Mouse (Mus musculus) liver (tissue): Measurements from ENCODE around the gene Terf2ip.

Experiments used
- DNase-seq: peaks from one replicate; pipeline ENCODE4 v3.0.0-alpha.2; 2020; ENCODE audit warnings: mixed read lengths

Terf2ip gene

DNA sequence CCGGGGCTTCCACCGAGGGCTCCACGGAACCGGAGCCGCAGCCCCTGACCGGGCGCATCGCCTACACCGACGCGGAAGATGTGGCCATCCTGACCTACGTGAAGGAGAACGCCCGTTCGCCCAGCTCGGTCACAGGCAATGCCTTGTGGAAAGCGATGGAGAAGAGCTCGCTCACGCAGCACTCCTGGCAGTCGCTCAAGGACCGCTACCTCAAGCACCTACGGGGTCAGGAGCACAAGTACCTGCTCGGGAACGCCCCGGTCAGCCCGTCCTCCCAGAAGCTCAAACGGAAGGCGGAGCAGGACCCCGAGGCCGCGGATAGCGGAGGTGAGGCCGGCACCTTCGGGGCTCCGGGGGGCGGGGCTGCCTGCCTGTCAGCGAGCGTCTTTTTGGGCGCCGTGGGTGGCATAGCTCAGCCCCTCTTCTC lies 631 bp downstream of the Terf2ip start:
- DNase-seq = peak; percentile 73

DNA sequence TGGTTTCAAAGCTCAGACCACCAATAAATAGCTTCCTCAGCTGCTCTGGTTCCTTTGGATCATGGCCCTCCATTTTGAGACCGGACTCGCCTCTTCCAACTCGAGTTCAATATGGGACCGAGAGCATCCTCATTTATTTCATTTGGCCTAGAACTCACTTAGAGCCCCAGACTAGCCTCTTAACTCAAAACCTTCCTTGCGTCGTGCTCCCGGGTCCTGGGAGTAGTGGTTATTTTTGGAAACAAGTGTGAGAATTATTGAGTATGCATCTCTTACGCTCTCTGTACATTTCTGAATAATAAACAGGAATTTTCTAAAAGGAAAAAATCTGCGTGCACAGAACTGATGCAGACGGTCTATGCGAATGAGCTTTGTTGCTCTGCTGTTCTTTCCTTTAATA lies 3.7 kb downstream of the Terf2ip start, which contains the start of gene Gm6793:
Gm6793 (minus strand) TSS at position 101 of the 400 bp plus-strand sequence.
- DNase-seq = no peak

DNA sequence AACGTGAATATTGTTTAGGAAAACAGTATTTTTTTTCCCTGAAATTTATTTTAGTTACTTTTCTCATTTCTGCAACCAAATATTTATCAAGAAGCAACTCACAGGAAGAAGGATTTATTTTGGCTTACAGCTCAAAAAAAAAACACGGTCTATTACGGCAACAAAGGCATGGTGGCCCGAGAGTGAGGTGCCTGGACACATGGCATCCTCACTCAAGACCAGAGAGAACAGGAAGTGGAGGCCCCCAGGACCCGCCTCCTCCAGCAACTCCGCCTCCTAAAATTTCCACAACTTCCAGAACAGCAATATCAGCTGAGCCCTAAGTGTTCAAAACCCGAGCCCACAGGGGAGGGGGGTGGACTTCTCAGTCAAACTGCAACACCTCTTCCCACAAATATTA lies 18.3 kb downstream of the Terf2ip start:
- no peak for DNase-seq

DNA sequence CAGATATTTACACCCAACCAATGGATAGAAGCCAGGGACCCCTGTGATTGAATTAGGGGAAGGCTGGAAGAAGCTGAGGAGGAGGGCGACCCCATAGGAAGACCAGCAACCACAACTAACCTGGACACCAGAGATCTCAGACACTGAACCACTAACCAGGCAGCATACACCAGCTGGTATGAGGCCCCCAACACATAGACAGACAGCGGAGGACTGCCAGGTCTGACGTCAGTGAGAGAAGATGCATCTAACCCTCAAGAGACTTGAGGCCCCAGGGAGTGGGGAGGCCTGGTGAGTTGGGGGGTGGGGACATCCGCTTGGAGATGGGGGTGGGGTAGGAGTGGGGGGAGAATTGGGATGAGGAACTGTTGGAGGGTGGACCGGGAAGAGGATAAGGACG lies 19.5 kb downstream of the Terf2ip start:
- DNase-seq = no peak

DNA sequence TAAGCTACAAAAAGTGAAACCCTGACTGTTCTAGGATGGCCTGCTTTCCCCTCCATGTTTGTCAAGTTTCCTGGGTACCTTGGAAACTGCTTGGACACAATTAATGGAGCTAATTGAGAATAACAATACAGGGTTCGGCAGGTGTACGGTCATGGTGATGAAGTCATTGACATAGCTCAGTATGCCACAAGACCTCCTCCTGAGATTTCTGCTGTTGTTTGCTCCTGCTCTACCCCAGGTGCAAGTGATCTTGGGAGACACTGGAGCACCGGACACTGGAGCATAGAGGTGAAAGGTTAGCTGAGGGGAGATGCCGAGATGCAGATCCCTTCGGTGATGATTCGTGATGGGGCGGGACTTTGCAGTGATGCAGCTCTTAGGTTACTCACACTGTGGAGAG lies 21.9 kb downstream of the Terf2ip start:
- DNase-seq = no peak

DNA sequence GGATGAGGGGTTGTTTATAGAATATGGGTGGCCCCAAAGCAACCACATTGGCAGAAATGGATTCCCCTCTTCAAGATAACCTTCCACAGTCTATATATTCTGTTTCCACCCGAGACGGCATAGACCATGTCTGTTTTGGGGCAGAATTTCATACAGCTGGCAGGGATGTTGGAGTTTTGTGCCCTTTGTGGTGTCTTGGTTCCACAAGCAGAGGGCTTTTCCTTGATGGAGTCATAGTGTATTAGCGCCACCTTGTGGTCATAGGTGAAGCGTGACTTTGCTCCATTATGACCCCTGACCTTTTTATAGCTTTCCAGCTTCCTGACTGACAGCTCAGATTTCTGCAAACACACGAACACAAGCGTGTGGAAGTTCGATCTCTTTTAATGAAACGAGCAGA lies 23.4 kb downstream of the Terf2ip start:
- peak; percentile 43 for DNase-seq

DNA sequence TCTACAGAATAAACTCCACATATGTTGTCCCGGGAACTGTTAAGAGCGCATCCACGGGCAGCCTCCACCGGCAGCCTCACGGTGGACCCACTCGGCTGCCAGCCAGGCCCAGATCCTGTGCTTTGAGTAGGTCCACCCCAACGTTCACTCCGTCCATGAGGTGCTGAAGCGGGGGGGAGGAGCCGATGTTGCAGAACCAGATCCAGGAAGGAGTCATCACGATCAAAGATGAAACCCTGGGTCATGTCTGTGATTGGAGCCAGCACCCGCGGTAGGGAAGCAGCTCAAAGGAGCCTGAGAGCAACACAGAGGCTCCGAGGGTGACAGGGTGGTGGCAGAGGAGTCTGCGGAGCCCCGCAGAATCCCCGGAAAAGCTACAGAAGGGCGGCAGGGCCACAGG lies 26.3 kb downstream of the Terf2ip start:
- no peak for DNase-seq

DNA sequence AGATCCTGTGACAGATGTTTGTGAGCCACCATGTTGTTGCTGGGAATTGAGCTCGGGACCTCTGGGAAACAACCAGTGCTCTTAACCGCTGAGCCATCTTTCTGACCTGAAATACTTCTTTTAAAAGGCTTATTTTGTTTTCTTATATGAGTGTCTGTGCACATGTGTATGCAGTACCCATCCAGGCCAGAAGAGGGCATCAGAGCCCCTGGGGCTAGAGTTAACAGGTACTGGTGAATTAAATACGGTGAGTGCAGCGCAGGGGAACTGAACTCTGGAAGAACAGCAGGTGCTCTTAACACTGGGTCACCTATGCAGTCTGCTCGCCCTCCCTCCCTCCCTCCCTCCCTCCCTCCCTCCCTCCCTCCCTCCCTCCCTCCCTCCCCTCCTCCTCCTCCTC lies 34.0 kb downstream of the Terf2ip start:
- DNase-seq = peak; percentile 17

DNA sequence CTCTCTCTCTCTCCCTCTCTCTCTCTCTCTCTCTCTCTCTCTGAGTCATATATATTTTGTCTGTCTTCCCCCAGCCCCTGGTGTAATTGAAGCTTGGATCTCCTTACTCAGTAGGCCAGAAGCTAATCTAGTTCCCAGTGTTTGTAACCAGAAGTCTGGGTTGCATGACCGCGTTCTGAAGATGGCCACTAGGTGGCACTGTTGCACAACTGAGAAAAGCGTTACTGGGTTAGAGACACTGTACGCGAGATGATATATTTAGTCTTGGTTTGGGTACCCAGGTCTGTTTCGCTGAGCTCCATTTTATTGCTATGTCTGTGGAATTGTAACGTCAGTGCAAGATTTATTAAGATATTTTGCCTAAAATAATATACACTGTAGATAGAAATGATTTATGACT lies 34.7 kb downstream of the Terf2ip start:
- peak; percentile 75 for DNase-seq

DNA sequence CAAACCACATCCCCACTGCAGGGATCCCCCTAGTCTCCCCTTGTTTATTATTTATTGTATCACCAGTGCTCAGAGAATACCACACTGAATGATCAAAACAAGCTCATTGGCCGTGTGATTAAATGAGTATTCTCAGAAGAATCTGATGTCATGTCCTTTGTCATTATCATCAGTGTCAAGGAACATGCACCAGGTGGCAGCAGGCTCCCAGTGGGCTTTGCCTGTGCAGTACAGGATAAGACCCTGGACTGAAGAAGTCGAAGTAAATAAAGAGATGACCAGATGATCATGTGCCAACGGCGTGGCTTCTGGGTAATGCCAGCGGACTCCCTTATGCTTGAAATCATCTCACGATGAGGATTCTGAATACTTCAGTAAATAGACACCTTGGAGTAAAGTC lies 37.1 kb downstream of the Terf2ip start:
- no peak for DNase-seq

DNA sequence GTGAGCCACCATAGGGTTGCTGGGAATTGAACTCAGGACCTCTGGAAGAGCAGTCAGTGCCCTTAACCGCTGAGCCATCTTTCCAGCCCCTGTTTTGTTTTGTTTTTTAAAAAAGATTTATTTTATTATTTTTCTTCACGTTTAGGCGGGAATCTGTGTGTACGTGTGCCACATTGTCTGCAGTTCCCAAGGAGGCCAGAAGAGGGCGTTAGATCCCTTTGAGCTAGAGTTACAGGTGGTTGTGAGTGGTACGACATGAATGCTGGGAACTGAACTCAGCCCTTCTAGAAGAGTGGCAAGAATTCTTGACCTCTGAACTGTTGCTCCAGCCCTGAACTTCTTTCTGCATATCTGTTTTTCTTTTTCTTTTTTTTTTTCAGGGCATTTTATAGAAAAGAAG lies 38.8 kb downstream of the Terf2ip start:
- DNase-seq = no peak

DNA sequence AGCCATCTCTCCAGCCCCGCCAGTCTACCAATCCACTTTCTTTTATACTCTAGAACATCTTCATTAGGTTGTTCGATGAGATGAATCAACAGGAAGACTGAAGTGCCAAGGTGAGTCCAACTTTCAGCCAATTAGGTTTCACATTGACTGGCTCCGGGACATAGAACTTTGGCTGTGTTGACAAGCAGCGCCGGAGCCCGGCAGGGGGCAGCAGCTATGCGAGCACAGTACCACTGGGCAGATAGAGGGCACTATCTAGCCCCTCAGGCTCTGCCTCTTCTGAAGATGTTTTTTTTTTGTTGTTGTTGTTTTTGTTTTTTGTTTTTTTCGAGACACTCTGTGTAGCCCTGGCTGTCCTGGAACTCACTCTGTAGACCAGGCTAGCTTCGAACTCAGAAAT lies 40.3 kb downstream of the Terf2ip start:
- DNase-seq = no peak

DNA sequence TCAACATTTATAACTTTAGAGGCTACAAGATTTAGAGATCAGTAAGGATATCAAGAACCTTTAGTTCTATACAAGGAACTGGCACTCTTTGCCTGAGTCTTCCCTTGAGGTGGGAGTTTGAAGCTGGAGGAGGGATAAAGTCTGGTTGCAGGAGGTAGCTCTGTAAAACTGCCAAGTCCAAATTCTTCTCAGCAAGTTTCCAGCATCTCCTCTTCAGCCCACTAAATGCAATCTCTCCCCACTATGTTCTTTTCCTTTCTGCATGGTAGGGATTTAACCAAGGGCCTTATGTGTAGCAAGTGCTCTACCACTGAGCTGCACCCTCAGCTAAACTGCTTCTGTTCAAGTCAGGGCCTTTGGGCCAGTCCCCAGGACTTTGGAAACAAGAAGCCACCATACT lies 43.3 kb downstream of the Terf2ip start:
- no peak for DNase-seq

DNA sequence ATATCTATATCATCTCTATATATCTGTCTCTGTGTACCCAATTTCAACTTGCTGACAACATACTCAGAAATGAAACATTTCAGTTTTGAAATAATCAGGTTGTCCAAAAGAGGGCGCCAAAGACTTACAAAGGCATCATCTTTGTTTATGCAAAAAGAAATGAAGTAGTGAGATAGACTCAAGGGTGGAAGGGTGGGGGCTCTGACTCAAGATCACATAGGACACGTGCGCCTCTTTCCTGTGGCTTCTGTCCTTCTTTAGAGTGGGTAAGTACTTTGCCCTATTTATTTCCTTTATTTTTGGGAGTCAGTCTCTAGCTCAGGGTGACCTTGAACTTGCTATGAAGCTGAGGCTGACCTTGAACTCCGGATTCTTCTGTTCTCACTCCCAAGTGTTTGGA lies 50.2 kb downstream of the Terf2ip start:
- DNase-seq = no peak
